Mouse (Mus musculus) kidney, postnatal 25 days (tissue): ENCODE results near the gene Rtbdn.

Experiments
- DNase-seq, 2 experiments: peaks; one replicate each; pipeline ENCODE4 v3.0.0; 2021; ENCODE audit warnings: mixed read lengths in 2 of 2

Rtbdn gene

GRCm38 (mm10) chr8:84965731-84966291 lies 19.0 kb downstream of the Rtbdn start:
- peak; percentile 97 to 98 for DNase-seq

- no peak for DNase-seq
These were observed 19.8 kb downstream of the Rtbdn start for GRCm38 (mm10) chr8:84966603-84967002.

- DNase-seq: no peak
These were observed 20.9 kb downstream of the Rtbdn start for GRCm38 (mm10) chr8:84967532-84968304.

GRCm38 (mm10) chr8:84968650-84969049 lies 21.9 kb downstream of the Rtbdn start:
- peak in 1 of 2 experiments; percentile 28 for DNase-seq

GRCm38 (mm10) chr8:84969241-84970134 lies 22.7 kb downstream of the Rtbdn start, which contains the start of the genes Gm49661, Prdx2 and Rnaseh2a:
TSS of gene Gm49661 (minus strand) at chr8:84969433.
TSS of gene Prdx2 (plus strand) at chr8:84969587.
TSS of gene Rnaseh2a (minus strand) at chr8:84969767.
- DNase-seq: peak; percentile 84 to 89

GRCm38 (mm10) chr8:84970135-84970790 lies 23.5 kb downstream of the Rtbdn start:
- peak in 1 of 2 experiments; percentile 18 for DNase-seq

GRCm38 (mm10) chr8:84970913-84971312 lies 24.1 kb downstream of the Rtbdn start:
- DNase-seq: no peak

- DNase-seq: no peak
These were observed 26.3 kb downstream of the Rtbdn start for GRCm38 (mm10) chr8:84973079-84973478.

GRCm38 (mm10) chr8:84973803-84974542 lies 27.2 kb downstream of the Rtbdn start:
- peak; percentile 54 to 62 for DNase-seq

- DNase-seq: no peak
These were observed 27.9 kb downstream of the Rtbdn start for GRCm38 (mm10) chr8:84974543-84975142.

GRCm38 (mm10) chr8:84975434-84975833 lies 28.6 kb downstream of the Rtbdn start:
- DNase-seq: peak; percentile 72 to 75

GRCm38 (mm10) chr8:84976031-84976762 lies 29.4 kb downstream of the Rtbdn start:
- peak; percentile 97 for DNase-seq

GRCm38 (mm10) chr8:84976763-84977434 lies 30.1 kb downstream of the Rtbdn start:
- DNase-seq: no peak

GRCm38 (mm10) chr8:84977435-84978247 lies 30.9 kb downstream of the Rtbdn start:
- peak; percentile 64 to 84 for DNase-seq

- DNase-seq: peak; percentile 94 to 98
These were observed 31.6 kb downstream of the Rtbdn start, which contains the start of gene Junb for GRCm38 (mm10) chr8:84978248-84978940. TSS of gene Junb (minus strand) at chr8:84978718.

GRCm38 (mm10) chr8:84979599-84980421 lies 33.0 kb downstream of the Rtbdn start:
- peak; percentile 95 to 98 for DNase-seq

- peak; percentile 98 for DNase-seq
These were observed 34.0 kb downstream of the Rtbdn start for GRCm38 (mm10) chr8:84980622-84981358.
